In genomic region chr5:64701780-64702231, GRCm38 (mm10) we compare ENCODE assay signal across 8 mouse cellular contexts.
DNase-seq lines count a peak whose midpoint lies in the region; ATAC-seq and TF ChIP-seq lines count a peak whose summit lies in the region.

No protein-coding gene starts in this region.

- peak; percentile 68 for ATAC-seq in heart, embryonic 12.5 days (ENCODE audit: insufficient number of reproducible peaks, low FRiP score)
- ATAC-seq in kidney, embryonic 15.5 days (replicated peaks; ENCODE audit: low FRiP score), result peak; percentile 44; the same call in 1 of the 2 replicates
- ATAC-seq in limb, embryonic 14.5 days (ENCODE audit: low FRiP score, low read depth), result no peak; the same call in 1 of the 2 replicates
- peak; percentile 65; the same call in 1 of the 2 replicates for ATAC-seq in midbrain, embryonic 14.5 days (ENCODE audit: low FRiP score, low TSS enrichment)

- H3K4me3 ChIP-seq in C2C12 (ENCODE audit: insufficient read depth, poor library complexity, severe bottlenecking), result no peak overlapping the region
- H3K4me3 ChIP-seq in heart, embryonic 12.5 days, result no peak overlapping the region
- no peak overlapping the region for H3K4me3 ChIP-seq in kidney, embryonic 15.5 days (replicated peaks)
- no peak overlapping the region for H3K4me3 ChIP-seq in limb, embryonic 14.5 days (replicated peaks; ENCODE audit: low read length)
- H3K4me3 ChIP-seq in midbrain, embryonic 14.5 days (replicated peaks; ENCODE audit: low read depth, low read length), result no peak overlapping the region

- no peak overlapping the region for H3K9ac ChIP-seq in heart, embryonic 12.5 days
- no peak overlapping the region for H3K9ac ChIP-seq in kidney, embryonic 15.5 days
- no peak overlapping the region for H3K9ac ChIP-seq in limb, embryonic 14.5 days (ENCODE audit: low read depth, low read length, severe bottlenecking)
- H3K9ac ChIP-seq in midbrain, embryonic 14.5 days (replicated peaks; ENCODE audit: low read length), result no peak overlapping the region

- H3ac ChIP-seq in C2C12 (ENCODE audit: control insufficient read depth, insufficient read length, low read depth), result no peak overlapping the region

- no peaks in the 10 kb centered on the region for H3K36me3 ChIP-seq in C2C12 (ENCODE audit: control insufficient read depth, insufficient read depth)
- H3K36me3 ChIP-seq in heart, embryonic 12.5 days, result no peaks in the 10 kb centered on the region
- no peaks in the 10 kb centered on the region for H3K36me3 ChIP-seq in kidney, embryonic 15.5 days
- H3K36me3 ChIP-seq in limb, embryonic 14.5 days (ENCODE audit: control insufficient read depth, insufficient read depth, low read length), result no peaks in the 10 kb centered on the region
- no peaks in the 10 kb centered on the region for H3K36me3 ChIP-seq in midbrain, embryonic 14.5 days (ENCODE audit: control insufficient read depth, insufficient read depth, low read length)

- WGBS in heart, embryonic 12.5 days, result 17% methylated on average over 7 of the region's 7 CpGs
- 28% methylated on average over 7 of the region's 7 CpGs for WGBS in kidney, embryonic 15.5 days
- 20% methylated on average over 7 of the region's 7 CpGs for WGBS in limb, embryonic 14.5 days
- WGBS in midbrain, embryonic 14.5 days, result 18% methylated on average over 7 of the region's 7 CpGs

- no peaks in the 10 kb centered on the region for H3K79me2 ChIP-seq in C2C12 (ENCODE audit: control insufficient read depth, insufficient read depth)

- no peaks in the 10 kb centered on the region for H3K27me3 ChIP-seq in C2C12 (ENCODE audit: control insufficient read depth, insufficient read depth, insufficient read length)
- H3K27me3 ChIP-seq in heart, embryonic 12.5 days (replicated peaks), result no peaks in the 10 kb centered on the region
- no peaks in the 10 kb centered on the region for H3K27me3 ChIP-seq in kidney, embryonic 15.5 days
- no peaks in the 10 kb centered on the region for H3K27me3 ChIP-seq in limb, embryonic 14.5 days (ENCODE audit: control insufficient read depth, insufficient read depth, low read length)
- no peaks in the 10 kb centered on the region for H3K27me3 ChIP-seq in midbrain, embryonic 14.5 days (ENCODE audit: control insufficient read depth, insufficient read depth, low read length)

- H3K79me3 ChIP-seq in C2C12 (ENCODE audit: low read depth), result no peaks in the 10 kb centered on the region

- peak overlapping the region; percentile 69 for H3K27ac ChIP-seq in heart, embryonic 12.5 days (ENCODE audit: poor library complexity, severe bottlenecking)
- H3K27ac ChIP-seq in kidney, embryonic 15.5 days, result peak overlapping the region; percentile 75
- H3K27ac ChIP-seq in limb, embryonic 14.5 days (replicated peaks; ENCODE audit: low read depth, low read length), result peak overlapping the region; percentile 39
- H3K27ac ChIP-seq in midbrain, embryonic 14.5 days (replicated peaks; ENCODE audit: low read depth, low read length), result peak overlapping the region; percentile 72

- TF ChIP-seq CTCF in C2C12 (IDR thresholded peaks at IDR 0.05; ENCODE audit: control insufficient read depth, insufficient read depth, insufficient read length), result no peak

- no peaks in the 10 kb centered on the region for H3K9me3 ChIP-seq in heart, embryonic 12.5 days (replicated peaks)
- no peaks in the 10 kb centered on the region for H3K9me3 ChIP-seq in kidney, embryonic 15.5 days (replicated peaks)
- no peaks in the 10 kb centered on the region for H3K9me3 ChIP-seq in limb, embryonic 14.5 days (ENCODE audit: control insufficient read depth, low read length)
- no peaks in the 10 kb centered on the region for H3K9me3 ChIP-seq in midbrain, embryonic 14.5 days (ENCODE audit: control insufficient read depth, low read length)

- peaks cover 33% of the 10 kb centered on the region for H3K4me1 ChIP-seq in heart, embryonic 12.5 days (replicated peaks)
- peaks cover 34% of the 10 kb centered on the region for H3K4me1 ChIP-seq in kidney, embryonic 15.5 days
- H3K4me1 ChIP-seq in limb, embryonic 14.5 days (ENCODE audit: control insufficient read depth, insufficient read depth, low read length), result peaks cover 27% of the 10 kb centered on the region
- H3K4me1 ChIP-seq in midbrain, embryonic 14.5 days (ENCODE audit: control insufficient read depth, insufficient read depth, low read length), result peaks cover 17% of the 10 kb centered on the region

- TF ChIP-seq POLR2A in limb, embryonic 14.5 days (IDR thresholded peaks at IDR 0.05; ENCODE audit: borderline replicate concordance, extremely low read depth, insufficient read depth, insufficient read length), result no peak

- peak; percentile 61 for DNase-seq in brain, embryonic 18.5 days (ENCODE audit: low read depth, low spot score)
- peak; percentile 70 for DNase-seq in fibroblast of lung, adult 2 months (ENCODE audit: low read depth)
- DNase-seq in limb, embryonic 14.5 days (ENCODE audit: low spot score), result no peak
- peak; percentile 70 for DNase-seq in midbrain, embryonic 14.5 days
- peak; percentile 48 for DNase-seq in testis, postnatal 10 days (ENCODE audit: low spot score)

- H3K4me2 ChIP-seq in heart, embryonic 12.5 days, result peak overlapping the region; percentile 46
- H3K4me2 ChIP-seq in kidney, embryonic 15.5 days, result peak overlapping the region; percentile 24
- H3K4me2 ChIP-seq in limb, embryonic 14.5 days (replicated peaks; ENCODE audit: low read depth, low read length, severe bottlenecking), result peak overlapping the region; percentile 3; the same call in 1 of the 2 replicates
- H3K4me2 ChIP-seq in midbrain, embryonic 14.5 days (ENCODE audit: low read length), result peak overlapping the region; percentile 23

TF ChIP-seq in C2C12, 6 proteins besides CTCF, POLR2A, EP300 and RAD21:
- TF ChIP-seq USF1 (IDR thresholded peaks at IDR 0.05; ENCODE audit: low read depth), result no peak
- peak; percentile 76 for TF ChIP-seq CEBPB (IDR thresholded peaks at IDR 0.05; ENCODE audit: low read depth)
- no peak for TF ChIP-seq MYOG (IDR thresholded peaks at IDR 0.05; ENCODE audit: control insufficient read depth, extremely low read depth, insufficient read length)
